Mouse (Mus musculus) heart, embryonic 10.5 days (tissue): ENCODE results near the gene Snx4. TPM values are rescaled to one million over a fixed set of nuclear protein-coding genes. Genes with fewer than 3 reads are reported as not detected.

Experiments
- DNase-seq: peaks from one replicate; pipeline ENCODE4 v3.0.0-alpha.2; 2017; ENCODE audit warnings: low spot score
- H3K27ac ChIP-seq: fragments of 300-500 bp; sonication (generic); 2 replicates; pipeline ENCODE4 v1.5.1; 2016; ENCODE audit warnings: mild to moderate bottlenecking
- H3K27me3 ChIP-seq: fragments of 300-500 bp; sonication (generic); 2 replicates; pipeline ENCODE4 v1.6.1; 2016; ENCODE audit warnings: mild to moderate bottlenecking; ENCODE audit not compliant: poor library complexity, insufficient read depth, severe bottlenecking
- H3K36me3 ChIP-seq: fragments of 300-500 bp; sonication (generic); 2 replicates; pipeline ENCODE4 v1.6.1; 2016; ENCODE audit warnings: mild to moderate bottlenecking, moderate library complexity
- H3K4me1 ChIP-seq: fragments of 300-500 bp; sonication (generic); 2 replicates; pipeline ENCODE4 v1.6.1; 2016; ENCODE audit warnings: mild to moderate bottlenecking
- H3K4me3 ChIP-seq: fragments of 300-500 bp; sonication (generic); 2 replicates; pipeline ENCODE4 v1.5.1; 2016; ENCODE audit warnings: mild to moderate bottlenecking, moderate library complexity
- H3K9me3 ChIP-seq: fragments of 300-500 bp; sonication (generic); 2 replicates; pipeline ENCODE4 v1.6.1; 2016; ENCODE audit warnings: mild to moderate bottlenecking, moderate library complexity
- WGBS: fragments of 180-500 bp; shearing (Covaris S2); methylation state at CpG from one replicate; pipeline ENCODE4 v1.1.7; 2016; 5-methylcytosine and 5-hydroxymethylcytosine counted together
- polyA plus RNA-seq: library from polyadenylated mRNA; unstranded; fragments of >200 nt; fragmentation: Nextera tagmentation; extraction: Ambion mirVana; gene quantifications from 2 replicates; pipeline ENCODE4 v1.2.1, GENCODE M21; 2016

The Snx4 gene
- polyA plus RNA-seq, 1 experiment from 2014 or later, result 83.2 TPM

DNA sequence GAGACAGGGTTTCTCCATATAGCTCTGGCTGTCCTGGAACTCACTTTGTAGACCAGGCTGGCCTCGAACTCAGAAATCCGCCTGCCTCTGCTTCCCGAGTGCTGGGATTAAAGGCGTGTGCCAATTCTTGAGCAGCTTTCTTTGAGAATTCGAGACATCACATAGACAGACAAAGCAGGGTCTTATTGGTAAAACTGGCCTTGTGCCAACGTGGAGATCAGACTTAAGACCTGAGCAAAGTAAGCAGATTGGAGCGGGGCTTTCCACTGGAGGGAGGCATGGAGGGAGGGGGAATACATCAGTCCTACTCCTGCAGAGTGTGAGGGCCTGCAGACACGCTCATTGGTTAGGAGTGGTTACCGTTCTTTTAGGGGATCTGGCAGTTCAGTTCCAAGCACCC is 75.9 kb downstream of the Snx4 start:
- WGBS, result 81% methylated on average over 9 of the region's 9 CpGs
- Histone ChIP-seq H3K9me3 (no peaks in the 10 kb centered on the region), H3K27me3 (no peaks in the 10 kb centered on the region), H3K4me1 (no peaks in the 10 kb centered on the region; the same call in none of the 2 replicates), H3K4me3 (no peak overlapping the region), H3K27ac (no peak overlapping the region), H3K36me3 (no peaks in the 10 kb centered on the region)
- no peak for DNase-seq

- H3K27me3 ChIP-seq, result no peaks in the 10 kb centered on the region
- H3K9me3 ChIP-seq, result no peaks in the 10 kb centered on the region
- no peak for DNase-seq
- no peaks in the 10 kb centered on the region for H3K36me3 ChIP-seq
- H3K4me1 ChIP-seq, result peaks cover 10% of the 10 kb centered on the region
- 76% methylated on average over 14 of the region's 14 CpGs for WGBS
- no peak overlapping the region for H3K27ac ChIP-seq
- H3K4me3 ChIP-seq, result no peak overlapping the region
Measured at GRCm38 (mm10) chr16:33333015-33333414, 81.8 kb downstream of the Snx4 start.

DNA sequence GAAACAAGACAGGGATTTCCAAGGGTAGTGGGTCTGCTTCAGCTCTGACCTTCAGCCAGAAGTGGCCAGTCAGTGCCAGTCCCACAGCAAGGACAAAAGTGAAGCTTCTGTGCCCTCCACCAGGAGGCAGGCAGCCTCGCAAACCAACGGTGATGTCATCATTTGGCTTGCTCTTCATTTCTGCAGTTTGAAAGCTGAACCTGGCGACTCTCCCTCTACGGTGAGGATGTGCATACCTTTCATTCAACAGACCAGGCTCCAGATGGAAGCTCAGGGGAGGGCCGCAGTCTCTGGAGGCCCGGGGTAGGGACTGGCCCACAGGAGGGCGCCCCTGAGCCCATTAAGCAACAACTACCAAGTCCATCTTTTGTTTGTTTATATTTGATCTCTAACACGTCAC is 85.9 kb downstream of the Snx4 start:
- WGBS, result 8% methylated on average over 8 of the region's 8 CpGs
- Histone ChIP-seq H3K27ac (peak overlapping the region; percentile 31), H3K4me3 (no peak overlapping the region)

DNA sequence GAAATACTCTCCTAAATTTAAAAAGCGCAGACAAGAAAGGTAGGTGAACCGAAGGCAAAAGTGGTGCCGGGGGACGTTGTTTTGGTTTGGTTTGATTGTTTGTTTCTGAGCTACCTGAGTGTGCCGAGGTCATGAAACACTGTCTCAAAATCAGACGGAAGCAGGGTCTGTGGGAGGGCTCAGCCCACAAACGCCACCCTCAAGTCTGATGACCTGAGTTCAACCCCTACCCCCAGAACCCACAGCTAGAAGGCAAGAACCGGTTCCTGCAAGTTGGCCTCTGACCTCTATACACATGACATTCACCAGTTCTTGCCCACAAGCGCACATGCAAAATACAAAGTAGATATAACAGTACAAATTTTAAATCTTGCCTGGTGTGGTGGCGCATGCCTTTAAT is 86.4 kb downstream of the Snx4 start:
- H3K9me3 ChIP-seq, result no peaks in the 10 kb centered on the region
- peaks cover 14% of the 10 kb centered on the region for H3K4me1 ChIP-seq
- peak overlapping the region; percentile 30; the same call in 1 of the 2 replicates for H3K27ac ChIP-seq
- DNase-seq, result no peak
- 77% methylated on average over 10 of the region's 10 CpGs for WGBS
- no peak overlapping the region for H3K4me3 ChIP-seq
- H3K36me3 ChIP-seq, result no peaks in the 10 kb centered on the region
- H3K27me3 ChIP-seq, result no peaks in the 10 kb centered on the region

More for the DNA sequence above, 85.9 kb downstream of the Snx4 start:
- no peaks in the 10 kb centered on the region for H3K9me3 ChIP-seq
- peaks cover 14% of the 10 kb centered on the region for H3K4me1 ChIP-seq
- peak; percentile 88 for DNase-seq
- H3K36me3 ChIP-seq, result no peaks in the 10 kb centered on the region
- H3K27me3 ChIP-seq, result no peaks in the 10 kb centered on the region

- H3K27me3 ChIP-seq, result no peaks in the 10 kb centered on the region
- peaks cover 14% of the 10 kb centered on the region for H3K4me1 ChIP-seq
- no peaks in the 10 kb centered on the region for H3K36me3 ChIP-seq
- DNase-seq, result no peak
- H3K4me3 ChIP-seq, result no peak overlapping the region
- H3K9me3 ChIP-seq, result no peaks in the 10 kb centered on the region
- 73% methylated on average over 4 of the region's 4 CpGs for WGBS
- H3K27ac ChIP-seq, result no peak overlapping the region
Measured at GRCm38 (mm10) chr16:33338492-33338891, 87.2 kb downstream of the Snx4 start.

- peaks cover 22% of the 10 kb centered on the region for H3K4me1 ChIP-seq
- H3K9me3 ChIP-seq, result no peaks in the 10 kb centered on the region
- 58% methylated on average over 2 of the region's 2 CpGs for WGBS
- H3K27me3 ChIP-seq, result no peaks in the 10 kb centered on the region
- H3K27ac ChIP-seq, result no peak overlapping the region
- H3K36me3 ChIP-seq, result no peaks in the 10 kb centered on the region
- no peak overlapping the region for H3K4me3 ChIP-seq
- DNase-seq, result no peak
Measured at GRCm38 (mm10) chr16:33339476-33339875, 88.2 kb downstream of the Snx4 start.

DNA sequence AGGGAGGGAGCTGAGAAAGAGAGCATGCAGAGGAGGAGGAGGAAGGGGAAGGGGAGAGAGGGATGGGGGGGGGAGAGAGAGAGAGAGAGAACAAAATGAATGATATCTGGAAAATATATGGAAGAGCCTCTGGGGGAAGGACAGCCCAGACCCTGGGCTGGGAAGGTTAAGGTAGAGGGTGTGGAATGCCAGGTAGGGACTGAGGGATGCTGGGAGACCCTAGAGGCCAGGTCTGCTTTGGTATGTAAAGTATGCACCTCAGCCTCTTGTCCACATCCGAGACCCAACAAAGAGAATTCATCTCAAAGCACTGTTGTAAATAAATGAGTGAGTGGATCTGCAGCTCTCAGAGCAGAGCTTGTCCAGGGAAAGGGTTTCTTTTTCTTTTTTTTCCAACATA is 91.1 kb downstream of the Snx4 start:
- H3K27ac ChIP-seq, result no peak overlapping the region
- H3K27me3 ChIP-seq, result no peaks in the 10 kb centered on the region
- 38% methylated on average over 1 of the region's 1 CpGs for WGBS
- no peaks in the 10 kb centered on the region for H3K36me3 ChIP-seq
- peaks cover 34% of the 10 kb centered on the region for H3K4me1 ChIP-seq
- no peaks in the 10 kb centered on the region for H3K9me3 ChIP-seq
- H3K4me3 ChIP-seq, result no peak overlapping the region
- no peak for DNase-seq

DNA sequence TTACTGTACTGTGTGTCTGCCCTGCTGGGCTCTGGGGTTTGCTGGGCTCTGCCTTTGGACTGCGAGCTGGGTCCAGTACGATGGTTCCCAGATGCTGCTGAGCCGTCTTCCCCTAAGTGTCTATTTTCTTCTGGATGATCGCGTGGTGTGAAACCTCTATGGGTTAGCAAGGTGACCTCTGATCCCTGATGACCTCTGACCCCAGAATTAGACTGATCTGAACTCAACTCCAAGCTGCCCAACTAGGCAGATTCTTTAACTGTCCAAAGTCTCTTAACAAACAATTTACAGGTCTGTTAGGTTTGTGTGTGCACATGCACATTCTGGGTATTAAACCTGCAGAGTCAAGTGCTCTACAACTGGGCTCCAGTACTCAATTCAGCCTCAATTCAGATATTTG is 91.9 kb downstream of the Snx4 start:
- Histone ChIP-seq H3K27ac (peak overlapping the region; percentile 37; the same call in 1 of the 2 replicates), H3K27me3 (no peaks in the 10 kb centered on the region), H3K9me3 (no peaks in the 10 kb centered on the region), H3K4me1 (peaks cover 27% of the 10 kb centered on the region), H3K4me3 (no peak overlapping the region), H3K36me3 (no peaks in the 10 kb centered on the region)
- WGBS, result 76% methylated on average over 5 of the region's 5 CpGs
- DNase-seq, result no peak

- 83% methylated on average over 7 of the region's 7 CpGs for WGBS
- H3K27me3 ChIP-seq, result no peaks in the 10 kb centered on the region
- H3K4me3 ChIP-seq, result no peak overlapping the region
- no peak overlapping the region for H3K27ac ChIP-seq
- DNase-seq, result no peak
- no peaks in the 10 kb centered on the region for H3K9me3 ChIP-seq
- H3K4me1 ChIP-seq, result peaks cover 27% of the 10 kb centered on the region
- H3K36me3 ChIP-seq, result no peaks in the 10 kb centered on the region
Measured at GRCm38 (mm10) chr16:33343601-33344000, 92.4 kb downstream of the Snx4 start.

DNA sequence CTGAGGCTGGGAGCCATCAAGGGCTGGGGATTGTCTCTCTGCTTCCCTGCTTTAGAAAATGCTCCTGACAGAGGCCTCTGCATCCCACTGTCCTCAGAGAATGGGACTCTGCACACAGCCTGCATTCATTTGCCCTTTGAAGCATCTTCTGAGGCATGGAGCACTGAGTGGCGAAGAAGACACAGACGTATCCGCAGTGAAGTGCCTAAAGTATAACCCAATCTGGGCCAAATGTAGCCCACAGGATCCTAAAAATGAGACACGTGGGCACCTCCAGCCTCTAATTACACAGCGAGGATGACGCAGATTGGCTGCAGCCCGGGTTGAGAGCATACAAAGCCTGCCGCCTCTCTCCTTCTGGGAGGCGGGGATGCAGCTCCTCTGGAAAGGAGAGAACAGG is 93.1 kb downstream of the Snx4 start:
- WGBS, result 64% methylated on average over 9 of the region's 9 CpGs
- Histone ChIP-seq H3K27ac (no peak overlapping the region), H3K4me1 (peaks cover 27% of the 10 kb centered on the region), H3K36me3 (no peaks in the 10 kb centered on the region), H3K27me3 (no peaks in the 10 kb centered on the region), H3K4me3 (no peak overlapping the region), H3K9me3 (no peaks in the 10 kb centered on the region)
- no peak for DNase-seq

- DNase-seq, result no peak
- peaks cover 23% of the 10 kb centered on the region for H3K4me1 ChIP-seq
- no peak overlapping the region for H3K4me3 ChIP-seq
Measured at GRCm38 (mm10) chr16:33344875-33345274, 93.6 kb downstream of the Snx4 start.

GRCm38 (mm10) chr16:33346376-33346775 is 95.1 kb downstream of the Snx4 start:
- peak overlapping the region; percentile 59; the same call in 1 of the 2 replicates for H3K27ac ChIP-seq

More at GRCm38 (mm10) chr16:33344875-33345274, 93.6 kb downstream of the Snx4 start:
- WGBS, result 68% methylated on average over 4 of the region's 4 CpGs
- Histone ChIP-seq H3K27ac (0 out of 2 replicates have a peak overlapping the region, but pooled peaks have one; percentile 6), H3K9me3 (no peaks in the 10 kb centered on the region), H3K36me3 (no peaks in the 10 kb centered on the region), H3K27me3 (no peaks in the 10 kb centered on the region)

GRCm38 (mm10) chr16:33347134-33347533 is 95.9 kb downstream of the Snx4 start:
- Histone ChIP-seq H3K4me1 (peaks cover 23% of the 10 kb centered on the region), H3K36me3 (no peaks in the 10 kb centered on the region), H3K4me3 (no peak overlapping the region), H3K27ac (no peak overlapping the region), H3K27me3 (no peaks in the 10 kb centered on the region), H3K9me3 (no peaks in the 10 kb centered on the region)
- DNase-seq, result no peak
- 83% methylated on average over 5 of the region's 5 CpGs for WGBS

More at GRCm38 (mm10) chr16:33346376-33346775, 95.1 kb downstream of the Snx4 start:
- H3K27me3 ChIP-seq, result no peaks in the 10 kb centered on the region
- peaks cover 23% of the 10 kb centered on the region for H3K4me1 ChIP-seq
- 38% methylated on average over 3 of the region's 3 CpGs for WGBS
- no peaks in the 10 kb centered on the region for H3K36me3 ChIP-seq
- H3K9me3 ChIP-seq, result no peaks in the 10 kb centered on the region
- DNase-seq, result no peak
- no peak overlapping the region for H3K4me3 ChIP-seq
